Mouse (Mus musculus): Measurements from ENCODE around the gene Gm9944. TPM values are rescaled to one million over a fixed set of nuclear protein-coding genes. Genes with fewer than 3 reads are reported as not detected.

The Gm9944 gene
- polyA plus RNA-seq (2012; rRNA removed): not detected in 2 replicates

DNA sequence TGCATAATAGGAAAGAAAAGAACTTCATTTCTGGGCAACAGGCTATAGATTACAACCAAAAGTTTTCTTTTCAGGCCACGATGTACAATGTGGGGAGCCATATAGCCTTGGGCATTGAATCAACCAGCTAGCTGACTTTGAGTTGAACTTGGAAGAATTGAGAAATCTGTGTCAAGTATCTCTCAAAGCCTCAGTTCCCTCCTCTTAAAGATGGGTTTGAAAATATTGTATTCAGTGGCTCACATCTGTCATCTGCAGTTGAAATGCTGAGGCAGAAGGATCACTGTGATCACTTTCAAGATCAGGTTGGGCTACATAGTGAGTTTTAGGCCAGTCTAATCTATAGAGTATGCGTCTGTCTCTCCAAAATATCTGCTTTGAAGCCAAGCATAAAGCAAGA is at the start of gene Gm9944:
Gene Gm9944, minus strand, starts transcription at position 101 of the 400 bp plus-strand sequence.
- TF ChIP-seq CTCF (IDR thresholded peaks at IDR 0.05; ENCODE audit: borderline replicate concordance, control insufficient read depth, extremely low read depth, insufficient read depth, low read length, poor library complexity) (no peak), POLR2A (IDR thresholded peaks at IDR 0.05; ENCODE audit: control insufficient read depth, extremely low read depth, insufficient read depth, low read length, poor library complexity) (no peak)
- Histone ChIP-seq H3K36me3 (ENCODE audit: control insufficient read depth, insufficient read depth, low read length) (no peaks in the 10 kb centered on the region), H3K4me1 (replicated peaks; ENCODE audit: control insufficient read depth, insufficient read depth, low read length) (no peaks in the 10 kb centered on the region), H3K4me3 (ENCODE audit: control insufficient read depth, insufficient read depth, low read length) (no peak within 1 kb of the TSS), H3K27ac (ENCODE audit: control insufficient read depth, insufficient read depth, low read length) (no peak within 1 kb of the TSS), H3K27me3 (ENCODE audit: control insufficient read depth, insufficient read depth, low read length) (no peaks in the 10 kb centered on the region)
- 88% methylated on average over 2 of the region's 2 CpGs for WGBS
- DNase-seq: no peak

DNA sequence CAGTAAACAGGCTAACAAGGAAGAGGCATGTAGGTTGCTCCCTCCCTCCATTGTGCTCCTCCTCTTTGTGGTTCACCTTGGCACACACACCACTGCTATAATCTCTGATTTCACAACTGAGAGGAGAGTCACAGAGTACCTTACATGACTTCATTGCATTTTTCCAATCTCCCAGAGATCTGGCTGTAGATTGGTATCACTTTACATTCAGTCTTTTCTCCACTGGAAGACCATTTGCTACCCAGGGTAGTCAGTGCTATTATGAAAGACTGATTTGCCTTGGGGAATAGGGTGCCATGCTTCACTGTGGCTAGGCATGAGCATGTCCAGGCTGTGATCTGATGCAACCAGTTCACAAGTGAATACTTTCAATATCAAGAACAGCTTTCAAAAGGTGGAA is 40.2 kb upstream of the Gm9944 start:
- TF ChIP-seq POLR2A (IDR thresholded peaks at IDR 0.05; ENCODE audit: control insufficient read depth, extremely low read depth, insufficient read depth, low read length, poor library complexity): no peak
- no peaks in the 10 kb centered on the region for H3K36me3 ChIP-seq (ENCODE audit: control insufficient read depth, insufficient read depth, low read length)
- DNase-seq: no peak

DNA sequence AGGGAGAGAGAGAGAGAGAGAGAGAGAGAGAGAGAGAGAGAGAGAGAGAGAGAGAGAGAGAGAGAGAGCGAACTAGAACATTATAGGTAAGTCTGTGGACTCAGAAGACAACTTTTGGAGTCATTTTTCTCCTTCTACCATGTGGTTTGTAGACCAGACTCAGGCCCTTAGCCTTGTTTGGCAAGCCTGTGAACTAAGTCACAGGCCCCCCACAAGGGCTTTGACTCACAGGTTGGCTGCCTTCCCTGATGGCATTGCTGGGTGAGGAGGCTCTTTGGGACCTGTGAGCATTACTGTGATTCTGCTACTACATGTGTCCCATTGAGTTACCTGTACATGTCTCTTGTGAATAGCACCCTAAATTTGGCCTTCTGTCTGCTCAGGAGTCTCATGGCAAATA is 15.0 kb upstream of the Gm9944 start:
- no peak overlapping the region for H3K27ac ChIP-seq (ENCODE audit: control insufficient read depth, insufficient read depth, low read length)
- DNase-seq: no peak
- 92% methylated on average over 1 of the region's 1 CpGs for WGBS
- no peaks in the 10 kb centered on the region for H3K4me1 ChIP-seq (replicated peaks; ENCODE audit: control insufficient read depth, insufficient read depth, low read length)
- H3K36me3 ChIP-seq (ENCODE audit: control insufficient read depth, insufficient read depth, low read length): no peaks in the 10 kb centered on the region
- H3K27me3 ChIP-seq (ENCODE audit: control insufficient read depth, insufficient read depth, low read length): no peaks in the 10 kb centered on the region
- TF ChIP-seq CTCF (IDR thresholded peaks at IDR 0.05; ENCODE audit: borderline replicate concordance, control insufficient read depth, extremely low read depth, insufficient read depth, low read length, poor library complexity) (no peak), POLR2A (IDR thresholded peaks at IDR 0.05; ENCODE audit: control insufficient read depth, extremely low read depth, insufficient read depth, low read length, poor library complexity) (no peak)
- no peak overlapping the region for H3K4me3 ChIP-seq (ENCODE audit: control insufficient read depth, insufficient read depth, low read length)

More for the DNA sequence above, 40.2 kb upstream of the Gm9944 start:
- H3K27me3 ChIP-seq (ENCODE audit: control insufficient read depth, insufficient read depth, low read length): no peaks in the 10 kb centered on the region
- no peak overlapping the region for H3K4me3 ChIP-seq (ENCODE audit: control insufficient read depth, insufficient read depth, low read length)
- H3K27ac ChIP-seq (ENCODE audit: control insufficient read depth, insufficient read depth, low read length): no peak overlapping the region
- H3K4me1 ChIP-seq (replicated peaks; ENCODE audit: control insufficient read depth, insufficient read depth, low read length): no peaks in the 10 kb centered on the region

DNA sequence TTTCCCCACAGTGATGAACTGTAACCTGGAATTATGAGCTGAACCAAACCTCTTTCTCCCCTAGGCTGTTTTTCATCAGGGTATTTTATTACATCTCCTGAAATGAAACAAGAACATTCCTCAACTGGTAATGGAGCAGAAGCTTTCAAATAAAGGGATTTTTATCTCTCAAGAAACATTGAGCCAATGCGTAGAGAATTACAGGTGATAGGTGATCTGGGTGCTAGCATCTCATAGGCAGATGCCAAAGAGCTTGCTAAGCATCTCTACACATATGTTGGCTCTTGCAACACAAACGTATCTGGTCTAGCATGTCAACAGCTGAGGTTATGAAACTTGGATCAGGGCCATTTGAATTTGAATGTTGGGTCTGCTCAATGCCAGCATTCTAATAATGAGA is 12.1 kb upstream of the Gm9944 start:
- no peaks in the 10 kb centered on the region for H3K4me1 ChIP-seq (replicated peaks; ENCODE audit: control insufficient read depth, insufficient read depth, low read length)
- TF ChIP-seq CTCF (IDR thresholded peaks at IDR 0.05; ENCODE audit: borderline replicate concordance, control insufficient read depth, extremely low read depth, insufficient read depth, low read length, poor library complexity) (no peak), POLR2A (IDR thresholded peaks at IDR 0.05; ENCODE audit: control insufficient read depth, extremely low read depth, insufficient read depth, low read length, poor library complexity) (no peak)
- H3K27me3 ChIP-seq (ENCODE audit: control insufficient read depth, insufficient read depth, low read length): no peaks in the 10 kb centered on the region
- 88% methylated on average over 2 of the region's 2 CpGs for WGBS
- no peaks in the 10 kb centered on the region for H3K36me3 ChIP-seq (ENCODE audit: control insufficient read depth, insufficient read depth, low read length)
- DNase-seq: no peak
- no peak overlapping the region for H3K27ac ChIP-seq (ENCODE audit: control insufficient read depth, insufficient read depth, low read length)
- H3K4me3 ChIP-seq (ENCODE audit: control insufficient read depth, insufficient read depth, low read length): no peak overlapping the region

DNA sequence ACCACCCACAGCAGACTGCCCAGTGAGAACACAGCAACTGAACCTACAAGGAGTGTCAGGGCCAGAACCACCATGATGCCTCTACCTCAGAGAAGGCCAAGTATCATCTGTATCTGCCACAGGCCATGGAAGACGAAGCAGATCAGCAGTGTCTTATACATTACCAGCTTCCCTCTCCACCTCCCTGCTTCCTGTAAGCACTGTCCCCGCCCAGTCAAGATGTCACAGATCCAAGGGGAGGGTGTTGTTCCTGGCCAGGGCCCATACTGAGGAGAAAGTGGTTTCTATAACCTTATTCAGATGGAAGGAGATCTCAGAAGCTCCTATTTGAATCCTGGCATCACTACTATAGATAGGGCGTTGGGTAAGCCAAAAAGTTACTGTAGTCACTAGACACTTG is 10.5 kb upstream of the Gm9944 start, which contains the start of gene Aadacl3:
Gene Aadacl3, minus strand, starts transcription at position 101 of the 400 bp plus-strand sequence.
- WGBS: 81% methylated on average over 3 of the region's 3 CpGs
- Histone ChIP-seq H3K4me1 (replicated peaks; ENCODE audit: control insufficient read depth, insufficient read depth, low read length) (no peaks in the 10 kb centered on the region), H3K4me3 (ENCODE audit: control insufficient read depth, insufficient read depth, low read length) (no peak within 1 kb of the TSS), H3K27ac (ENCODE audit: control insufficient read depth, insufficient read depth, low read length) (no peak within 1 kb of the TSS), H3K36me3 (ENCODE audit: control insufficient read depth, insufficient read depth, low read length) (no peaks in the 10 kb centered on the region), H3K27me3 (ENCODE audit: control insufficient read depth, insufficient read depth, low read length) (no peaks in the 10 kb centered on the region)
- TF ChIP-seq CTCF (IDR thresholded peaks at IDR 0.05; ENCODE audit: borderline replicate concordance, control insufficient read depth, extremely low read depth, insufficient read depth, low read length, poor library complexity) (no peak), POLR2A (IDR thresholded peaks at IDR 0.05; ENCODE audit: control insufficient read depth, extremely low read depth, insufficient read depth, low read length, poor library complexity) (no peak)
- no peak for DNase-seq

DNA sequence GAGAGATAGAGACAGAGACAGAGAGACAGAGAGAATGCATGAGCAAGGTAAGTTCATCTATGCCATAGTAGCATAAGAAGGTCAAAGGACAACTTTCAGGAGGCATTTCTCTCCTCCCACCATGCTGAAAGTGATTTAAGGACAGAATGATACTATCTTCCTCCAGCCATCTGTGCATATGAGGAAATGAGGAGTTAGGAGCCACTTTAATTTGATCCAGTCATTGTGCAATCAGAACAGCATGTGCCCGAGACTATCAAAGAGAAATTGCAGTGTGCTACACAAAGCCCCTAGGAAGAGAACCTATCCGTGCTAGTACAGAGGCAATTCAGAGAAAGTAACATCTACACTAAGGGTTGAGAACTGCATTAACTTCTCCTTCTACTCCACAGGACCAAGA is 4.6 kb downstream of the Gm9944 start:
- WGBS: 74% methylated on average over 2 of the region's 2 CpGs
- no peaks in the 10 kb centered on the region for H3K36me3 ChIP-seq (ENCODE audit: control insufficient read depth, insufficient read depth, low read length)
- TF ChIP-seq CTCF (IDR thresholded peaks at IDR 0.05; ENCODE audit: borderline replicate concordance, control insufficient read depth, extremely low read depth, insufficient read depth, low read length, poor library complexity): no peak
- no peak for TF ChIP-seq POLR2A (IDR thresholded peaks at IDR 0.05; ENCODE audit: control insufficient read depth, extremely low read depth, insufficient read depth, low read length, poor library complexity)
- no peak overlapping the region for H3K4me3 ChIP-seq (ENCODE audit: control insufficient read depth, insufficient read depth, low read length)
- no peaks in the 10 kb centered on the region for H3K4me1 ChIP-seq (replicated peaks; ENCODE audit: control insufficient read depth, insufficient read depth, low read length)
- no peak for DNase-seq
- no peaks in the 10 kb centered on the region for H3K27me3 ChIP-seq (ENCODE audit: control insufficient read depth, insufficient read depth, low read length)
- no peak overlapping the region for H3K27ac ChIP-seq (ENCODE audit: control insufficient read depth, insufficient read depth, low read length)

DNA sequence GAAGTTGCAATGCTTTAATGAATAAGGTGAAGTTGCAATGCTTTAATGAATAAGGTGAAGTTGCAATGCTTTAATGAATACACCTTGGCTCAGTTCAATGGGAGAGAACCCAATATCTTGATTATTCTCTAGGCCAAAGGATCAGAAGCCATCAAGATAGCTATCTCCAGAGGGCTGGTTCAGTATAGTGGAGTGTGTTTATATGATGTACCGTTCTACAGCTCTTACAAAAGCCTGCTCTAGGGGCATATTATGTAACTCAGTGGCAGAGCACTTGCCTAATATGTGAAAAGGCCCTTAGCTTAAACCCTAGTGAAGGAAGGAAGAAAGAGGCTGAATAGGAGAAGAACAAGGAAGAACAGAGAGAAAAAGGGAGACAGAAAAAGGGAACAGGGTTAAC is 11.5 kb downstream of the Gm9944 start:
- 91% methylated on average over 1 of the region's 1 CpGs for WGBS
- Histone ChIP-seq H3K36me3 (ENCODE audit: control insufficient read depth, insufficient read depth, low read length) (no peaks in the 10 kb centered on the region), H3K27me3 (ENCODE audit: control insufficient read depth, insufficient read depth, low read length) (no peaks in the 10 kb centered on the region), H3K4me1 (replicated peaks; ENCODE audit: control insufficient read depth, insufficient read depth, low read length) (no peaks in the 10 kb centered on the region), H3K27ac (ENCODE audit: control insufficient read depth, insufficient read depth, low read length) (no peak overlapping the region), H3K4me3 (ENCODE audit: control insufficient read depth, insufficient read depth, low read length) (no peak overlapping the region)
- no peak for TF ChIP-seq POLR2A (IDR thresholded peaks at IDR 0.05; ENCODE audit: control insufficient read depth, extremely low read depth, insufficient read depth, low read length, poor library complexity)
- TF ChIP-seq CTCF (IDR thresholded peaks at IDR 0.05; ENCODE audit: borderline replicate concordance, control insufficient read depth, extremely low read depth, insufficient read depth, low read length, poor library complexity): no peak
- no peak for DNase-seq
